24 mouse cellular contexts compared by ENCODE assay signal in the genomic region with DNA sequence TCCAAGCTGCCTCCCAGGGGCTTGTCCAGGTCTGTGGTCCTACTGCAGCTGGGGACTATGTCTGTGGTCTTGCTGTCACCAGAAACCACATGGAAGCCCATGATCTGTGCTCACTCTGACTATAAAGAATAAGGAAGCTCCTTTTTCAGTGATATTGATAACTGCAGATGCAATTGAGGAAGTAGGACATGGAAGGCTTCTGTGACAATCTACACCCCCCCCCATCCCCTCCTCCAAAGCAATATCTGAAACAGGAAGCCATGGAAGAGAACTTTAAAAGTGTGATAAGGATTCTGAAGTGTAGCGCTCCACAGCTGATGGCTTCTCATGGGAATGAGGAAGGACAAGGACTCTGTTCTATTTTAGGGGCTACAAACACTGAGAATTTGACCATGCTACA.
A peak's percentile ranks its signal among the peaks of the same experiment; 100 is the strongest.
DNase-seq lines count a peak whose midpoint lies in the region; ATAC-seq and TF ChIP-seq lines count a peak whose summit lies in the region.
"Had no signal": no experiment of that assay in that cellular context is flagged by ENCODE, and none has a peak within 500 bp of the region (broad histone marks: within the 10 kb centered on the region; RNA-seq: fewer than 3 reads in every experiment).

No protein-coding gene starts in this region.

- TF ChIP-seq EP300 in CH12.LX (IDR thresholded peaks at IDR 0.05; ENCODE audit: low read length), result no peak
- peak; percentile 88 to 94 for TF ChIP-seq EP300 in MEL (IDR thresholded peaks at IDR 0.05; ENCODE audit: low read depth in 1 of 2, low read length in 2 of 2)

- H3K79me2 ChIP-seq in CH12.LX (replicated peaks; ENCODE audit: control insufficient read depth, extremely low read depth, insufficient read depth, poor library complexity, severe bottlenecking), result no peaks in the 10 kb centered on the region
- no peaks in the 10 kb centered on the region for H3K79me2 ChIP-seq in MEL (ENCODE audit: control insufficient read depth, insufficient read depth, low read length, poor library complexity)

- TF ChIP-seq CTCF in CH12.LX (conservative IDR thresholded peaks at IDR 0.05 in 1 of 2, IDR thresholded peaks at IDR 0.05 in 1 of 2; ENCODE audit: low read depth in 2 of 2, low read length in 2 of 2) (no peak), MEL (IDR thresholded peaks at IDR 0.05 in 2 of 3, conservative IDR thresholded peaks at IDR 0.05 in 1 of 3; ENCODE audit: control insufficient read depth in 1 of 3, insufficient read depth in 1 of 3, low read depth in 2 of 3, low read length in 3 of 3, poor library complexity in 1 of 3, severe bottlenecking in 1 of 3) (no peak)

- H3K27me3 ChIP-seq in CH12.LX (replicated peaks) (no peaks in the 10 kb centered on the region), MEL (ENCODE audit: control insufficient read depth in 1 of 2, insufficient read depth in 2 of 2, low read length in 2 of 2) (no peaks in the 10 kb centered on the region)
- H3K27me3 ChIP-seq in forebrain, embryonic 10.5 days (ENCODE audit: poor library complexity, severe bottlenecking), result no peaks in the 10 kb centered on the region
- H3K27me3 ChIP-seq: heart, embryonic 12.5 days; heart, embryonic 15.5 days had no signal

- TF ChIP-seq RAD21 in CH12.LX (IDR thresholded peaks at IDR 0.05; ENCODE audit: low read depth, low read length) (no peak), MEL (IDR thresholded peaks at IDR 0.05; ENCODE audit: low read depth, low read length) (no peak)

- H3K4me1 ChIP-seq in CH12.LX (ENCODE audit: control insufficient read depth in 1 of 2, insufficient read depth in 2 of 2), result peaks cover 0 to 24% of the 10 kb centered on the region in 2 experiments; a peak in 2 of 4 replicates
- peaks cover 13 to 29% of the 10 kb centered on the region in 2 experiments for H3K4me1 ChIP-seq in MEL (ENCODE audit: control insufficient read depth in 1 of 2, insufficient read depth in 2 of 2, low read length in 2 of 2)
- no peaks in the 10 kb centered on the region for H3K4me1 ChIP-seq in forebrain, embryonic 10.5 days

- 92% methylated on average over 1 of the region's 1 CpGs for WGBS in forebrain, embryonic 10.5 days

- H3K4me3 ChIP-seq in CH12.LX (replicated peaks in 1 of 3; ENCODE audit: low read depth in 2 of 3, low read length in 2 of 3, poor library complexity in 1 of 3), result no peak overlapping the region
- H3K4me3 ChIP-seq in MEL (ENCODE audit: control insufficient read depth in 1 of 2, insufficient read depth in 1 of 2, low read depth in 2 of 2, low read length in 2 of 2), result no peak overlapping the region
- H3K4me3 ChIP-seq in forebrain, embryonic 10.5 days, result no peak overlapping the region
- H3K4me3 ChIP-seq: heart, embryonic 12.5 days; heart, embryonic 15.5 days had no signal

- ATAC-seq in granulocyte monocyte progenitor cell, adult 5-6 weeks (replicated peaks; ENCODE audit: poor library complexity, severe bottlenecking), result peak; percentile 93
- peak; percentile 84 for ATAC-seq in megakaryocyte progenitor cell, adult 5-6 weeks (replicated peaks; ENCODE audit: poor library complexity)
- ATAC-seq: forebrain, embryonic 14.5 days; forebrain, postnatal 0 days; intestine, postnatal 0 days had no signal

- in situ Hi-C loops in CH12.LX (cut with MboI; ENCODE audit: low pct_ligation_motif_present, low pct_unique_long_range_greater_than_20kb, low sequenced_read_pairs), result no loop called here

- H3K9me3 ChIP-seq in CH12.LX (replicated peaks; ENCODE audit: low read length), result peaks cover 4% of the 10 kb centered on the region
- H3K9me3 ChIP-seq in MEL (replicated peaks; ENCODE audit: insufficient read depth, low read length), result no peaks in the 10 kb centered on the region
- no peaks in the 10 kb centered on the region; the same call in 1 of the 2 replicates for H3K9me3 ChIP-seq in forebrain, embryonic 10.5 days
- H3K9me3 ChIP-seq: heart, embryonic 12.5 days; heart, embryonic 15.5 days had no signal

- H3K9ac ChIP-seq in CH12.LX (ENCODE audit: insufficient read depth, low read depth), result no peak overlapping the region
- no peak overlapping the region for H3K9ac ChIP-seq in MEL (ENCODE audit: control insufficient read depth, low read depth, low read length, poor library complexity, severe bottlenecking)
- H3K9ac ChIP-seq: forebrain, postnatal 0 days; heart, embryonic 12.5 days; heart, embryonic 15.5 days; hindbrain, embryonic 14.5 days had no signal

- DNase-seq in CH12.LX (ENCODE audit: extremely low read depth) (peak; percentile 4), MEL (ENCODE audit: low read depth, low spot score) (peak; percentile 84)
- no peak for DNase-seq in cerebellum, postnatal 14 days
- DNase-seq in forebrain, embryonic 10.5 days (ENCODE audit: extremely low spot score, low spot score), result no peak
- DNase-seq in Muller cell, postnatal 12 days (ENCODE audit: inconsistent ontology term), result no peak
- no peak for DNase-seq in layer of hippocampus, adult 8-10 months (ENCODE audit: low spot score in 2 of 2)
- DNase-seq: adrenal gland, adult 2 months; adrenal gland, postnatal 14 days; cerebellum, adult 11 months; cerebellum, adult 2 months; cerebellum, adult 9-11 months; cerebellum, postnatal 36 days; forebrain, postnatal 0 days; gastrocnemius, postnatal 36 days; heart, adult 18-20 months; heart, postnatal 10 days; heart, postnatal 36 days had no signal

- H3K36me3 ChIP-seq in CH12.LX (replicated peaks in 1 of 2; ENCODE audit: control insufficient read depth in 1 of 2, insufficient read depth in 1 of 2, low read length in 1 of 2) (no peaks in the 10 kb centered on the region), MEL (ENCODE audit: control insufficient read depth in 1 of 2, insufficient read depth in 2 of 2, low read length in 2 of 2) (peaks cover 0 to 29% of the 10 kb centered on the region in 2 experiments; a peak in 2 of 4 replicates)
- H3K36me3 ChIP-seq in forebrain, embryonic 10.5 days (replicated peaks), result no peaks in the 10 kb centered on the region
- H3K36me3 ChIP-seq: heart, embryonic 12.5 days; heart, embryonic 15.5 days had no signal

- dilution Hi-C loops in CH12.LX (cut with MboI; ENCODE audit: extremely low pct_ligation_motif_present, extremely low pct_unique_long_range_greater_than_20kb, low sequenced_read_pairs), result no loop called here

- no peak overlapping the region for H3K4me2 ChIP-seq in CH12.LX (ENCODE audit: insufficient read depth, low read depth, poor library complexity, severe bottlenecking)
- H3K4me2 ChIP-seq: heart, embryonic 12.5 days; heart, embryonic 15.5 days; hindbrain, embryonic 14.5 days had no signal

- H3K27ac ChIP-seq in CH12.LX (ENCODE audit: insufficient read depth, low read depth) (no peak overlapping the region), MEL (ENCODE audit: control insufficient read depth, low read depth, low read length) (no peak overlapping the region)
- H3K27ac ChIP-seq in forebrain, embryonic 10.5 days, result no peak overlapping the region
- H3K27ac ChIP-seq: heart, embryonic 15.5 days; hindbrain, embryonic 14.5 days had no signal

- TF ChIP-seq POLR2A in CH12.LX (IDR thresholded peaks at IDR 0.05; ENCODE audit: low read depth, low read length) (no peak), MEL (IDR thresholded peaks at IDR 0.05; ENCODE audit: control insufficient read depth in 1 of 2, insufficient read depth in 1 of 2, low read depth in 1 of 2, low read length in 2 of 2, poor library complexity in 1 of 2) (no peak)

TF ChIP-seq in CH12.LX, 34 proteins besides CTCF, POLR2A, EP300 and RAD21:
- TF ChIP-seq BHLHE40 (IDR thresholded peaks at IDR 0.05; ENCODE audit: low read depth, low read length) (no peak), IRF4 (IDR thresholded peaks at IDR 0.05; ENCODE audit: low read depth, low read length) (no peak), POLR2AphosphoS2 (IDR thresholded peaks at IDR 0.05; ENCODE audit: low read depth, low read length) (no peak)

TF ChIP-seq in MEL, 35 proteins besides CTCF, POLR2A, EP300 and RAD21:
- TF ChIP-seq ETS1 (IDR thresholded peaks at IDR 0.05; ENCODE audit: low read depth, low read length), result peak; percentile 99
- TF ChIP-seq UBTF (IDR thresholded peaks at IDR 0.05; ENCODE audit: borderline replicate concordance, insufficient read depth, low read depth, low read length), result no peak
- peak; percentile 87 for TF ChIP-seq GATA1 (IDR thresholded peaks at IDR 0.05; ENCODE audit: low read depth, low read length)
- TF ChIP-seq MXI1 (IDR thresholded peaks at IDR 0.05; ENCODE audit: low read depth, low read length), result peak; percentile 55; the same call in 1 of the 2 replicates
- TF ChIP-seq TAL1 (IDR thresholded peaks at IDR 0.05; ENCODE audit: low read length), result peak; percentile 52
- TF ChIP-seq ZMIZ1 (IDR thresholded peaks at IDR 0.05; ENCODE audit: low read depth, low read length), result no peak
- TF ChIP-seq CHD1 (IDR thresholded peaks at IDR 0.05; ENCODE audit: low read depth, low read length), result no peak
- no peak for TF ChIP-seq MYB (IDR thresholded peaks at IDR 0.05; ENCODE audit: low read depth, low read length)
- peak; percentile 61 for TF ChIP-seq MYC (IDR thresholded peaks at IDR 0.05; ENCODE audit: low read depth, low read length)
- TF ChIP-seq BHLHE40 (IDR thresholded peaks at IDR 0.05; ENCODE audit: borderline replicate concordance, low read depth, low read length), result 0 out of 2 replicates have a peak, but pooled peaks have one; percentile 5
- TF ChIP-seq ZC3H11A (IDR thresholded peaks at IDR 0.05; ENCODE audit: low read depth, low read length), result no peak
- no peak for TF ChIP-seq KAT2A (conservative IDR thresholded peaks at IDR 0.05; ENCODE audit: low read depth, low read length)
- TF ChIP-seq ZNF384 (IDR thresholded peaks at IDR 0.05; ENCODE audit: low read depth, low read length), result no peak
- peak; percentile 45; the same call in 1 of the 2 replicates for TF ChIP-seq CHD2 (IDR thresholded peaks at IDR 0.05; ENCODE audit: low read length)
- TF ChIP-seq ELF1 (IDR thresholded peaks at IDR 0.05; ENCODE audit: low read depth, low read length), result peak; percentile 66
- TF ChIP-seq USF2 (IDR thresholded peaks at IDR 0.05; ENCODE audit: borderline replicate concordance in 1 of 2, insufficient read depth in 1 of 2, low read depth in 1 of 2, low read length in 2 of 2), result no peak
- peak; percentile 79 for TF ChIP-seq SIN3A (IDR thresholded peaks at IDR 0.05; ENCODE audit: low read length)
- no peak for TF ChIP-seq MAFK (IDR thresholded peaks at IDR 0.05; ENCODE audit: borderline replicate concordance, low read depth, low read length)
- TF ChIP-seq MAZ (IDR thresholded peaks at IDR 0.05; ENCODE audit: low read depth, low read length), result 0 out of 2 replicates have a peak, but pooled peaks have one; percentile 61
- TF ChIP-seq RCOR1 (IDR thresholded peaks at IDR 0.05; ENCODE audit: low read depth, low read length), result peak; percentile 79
- TF ChIP-seq TCF12 (IDR thresholded peaks at IDR 0.05; ENCODE audit: low read depth, low read length), result peak; percentile 81
- TF ChIP-seq JUND (IDR thresholded peaks at IDR 0.05; ENCODE audit: low read depth, low read length), result no peak
- TF ChIP-seq MEF2A (IDR thresholded peaks at IDR 0.05; ENCODE audit: extremely low read depth, insufficient replicate concordance, low read depth, low read length, poor library complexity, severe bottlenecking), result peak; percentile 83; the same call in 1 of the 2 replicates

Comparison
In these comparisons a context has a peak if more than half of its experiments do, and no peak if none do; other contexts are left out.
1. DNase-seq: peak in CH12.LX (single experiment) and MEL (single experiment); none in cerebellum, postnatal 14 days (0 of 2), forebrain, embryonic 10.5 days (single experiment), Muller cell, postnatal 12 days (single experiment) and layer of hippocampus, adult 8-10 months (0 of 2).